Mouse (Mus musculus) adrenal gland, adult 2 months (tissue): ENCODE results near the gene Tmem95. TPM values are rescaled to one million over a fixed set of nuclear protein-coding genes. Genes with fewer than 3 reads are reported as not detected.

Experiments used
- DNase-seq: peaks from one replicate; pipeline ENCODE4 v3.0.0; 2021
- microRNA-seq, 2 experiments: library from miRNA; unstranded; fragments of <30 nt; microRNA quantifications; one replicate each; pipeline ENCODE4 v1.2.0; 2021
- polyA plus RNA-seq: library from polyadenylated mRNA; depleted of rRNA; stranded (reverse); fragments of >200 nt; gene quantifications from 2 replicates; pipeline ENCODE4 v1.2.3, GENCODE M21; 2012; rRNA removed
- total RNA-seq, 2 experiments: library from RNA; stranded (reverse); gene quantifications; 2 replicates each; pipeline ENCODE4 v1.2.3; 2021

Tmem95 gene
- total and polyA plus RNA-seq, 3 experiments: not detected

GRCm38 (mm10) chr11:69846738-69847688 is 30.8 kb downstream of the Tmem95 start:
- peak; percentile 43 for DNase-seq

GRCm38 (mm10) chr11:69846198-69846680 is 31.6 kb downstream of the Tmem95 start, which contains the start of gene Plscr3:
Gene Plscr3 (plus strand): TSS chr11:69846376.
- DNase-seq: peak; percentile 95

GRCm38 (mm10) chr11:69838714-69839104 is 39.1 kb downstream of the Tmem95 start:
- no peak for DNase-seq

GRCm38 (mm10) chr11:69837952-69838713 is 39.7 kb downstream of the Tmem95 start, which contains the start of gene Tmem256:
Gene Tmem256 (plus strand): TSS chr11:69838514.
- DNase-seq: peak; percentile 97

GRCm38 (mm10) chr11:69837604-69837951 is 40.2 kb downstream of the Tmem95 start, which contains the start of gene Nlgn2:
Gene Nlgn2 (minus strand): TSS chr11:69837784.
- no peak for DNase-seq

GRCm38 (mm10) chr11:69836703-69837576 is 40.9 kb downstream of the Tmem95 start:
- DNase-seq: no peak

GRCm38 (mm10) chr11:69835966-69836335 is 41.9 kb downstream of the Tmem95 start:
- no peak for DNase-seq

- no peak for DNase-seq
These were observed 42.4 kb downstream of the Tmem95 start for GRCm38 (mm10) chr11:69835326-69835965.

GRCm38 (mm10) chr11:69834001-69834549 is 43.7 kb downstream of the Tmem95 start:
- peak; percentile 47 for DNase-seq

GRCm38 (mm10) chr11:69833554-69833953 is 44.3 kb downstream of the Tmem95 start:
- DNase-seq: no peak

- no peak for DNase-seq
These were observed 49.0 kb downstream of the Tmem95 start for GRCm38 (mm10) chr11:69828832-69829231.

Small RNAs within 50 kb of the gene (microRNA-seq; reads per million reads assigned to microRNA genes)
- gene Mir6924: 0 reads per million in 2 experiments

Other genes with a start within 250 kb of the Tmem95 start
Only the 30 nearest of the 40 such genes appear.
- 10 to 100 TPM; 71.4 to 77.9 TPM for gene Polr2a, start 119.4 kb downstream of the Tmem95 start, total RNA-seq
- 20.6 and 38.3 TPM in 2 replicates for gene Polr2a, start 119.4 kb downstream of the Tmem95 start, polyA plus RNA-seq
- not detected for gene Slc35g3, start 116.0 kb downstream of the Tmem95 start, total RNA-seq
- not detected in 2 replicates for gene Slc35g3, start 116.0 kb downstream of the Tmem95 start, polyA plus RNA-seq
- 10 to 100 TPM; 47.3 to 74.8 TPM for gene Zbtb4, start 112.1 kb downstream of the Tmem95 start, total RNA-seq
- 66.0 and 73.6 TPM in 2 replicates for gene Zbtb4, start 112.1 kb downstream of the Tmem95 start, polyA plus RNA-seq
- 1 to 10 TPM; 1.7 to 3.1 TPM for gene Chrnb1, start 82.1 kb downstream of the Tmem95 start, total RNA-seq
- gene Chrnb1, start 82.1 kb downstream of the Tmem95 start, polyA plus RNA-seq: 2.7 and 3.0 TPM in 2 replicates
- 10 to 100 TPM in 1 of 2 experiments, 1 to 10 TPM in 1; 4.6 to 12.8 TPM for gene Fgf11, start 76.2 kb downstream of the Tmem95 start, total RNA-seq
- 6.0 and 13.4 TPM in 2 replicates for gene Fgf11, start 76.2 kb downstream of the Tmem95 start, polyA plus RNA-seq
- 1 to 10 TPM in 1 of 2 experiments, under 1 TPM in 1; 0.23 to 1.1 TPM for gene Tmem102, start 72.4 kb downstream of the Tmem95 start, total RNA-seq
- 0.81 and 0.94 TPM in 2 replicates for gene Tmem102, start 72.4 kb downstream of the Tmem95 start, polyA plus RNA-seq
- gene Gm39566, start 62.7 kb downstream of the Tmem95 start, total RNA-seq: not detected
- not detected in 2 replicates for gene Gm39566, start 62.7 kb downstream of the Tmem95 start, polyA plus RNA-seq
- gene Spem2, start 59.6 kb downstream of the Tmem95 start, total RNA-seq: not detected
- 0.09 TPM in 1 of 2 replicates, not detected in the other for gene Spem2, start 59.6 kb downstream of the Tmem95 start, polyA plus RNA-seq
- gene Spem1, start 55.8 kb downstream of the Tmem95 start, total RNA-seq: not detected
- gene Spem1, start 55.8 kb downstream of the Tmem95 start, polyA plus RNA-seq: not detected in 2 replicates
- gene Nlgn2, start 40.2 kb downstream of the Tmem95 start, total RNA-seq: 10 to 100 TPM; 14.6 to 21.8 TPM
- 55.0 and 58.6 TPM in 2 replicates for gene Nlgn2, start 40.2 kb downstream of the Tmem95 start, polyA plus RNA-seq
- gene Tmem256, start 39.5 kb downstream of the Tmem95 start, total RNA-seq: 100 to 1,000 TPM; 139 to 173 TPM
- 116 and 160 TPM in 2 replicates for gene Tmem256, start 39.5 kb downstream of the Tmem95 start, polyA plus RNA-seq
- gene Plscr3, start 31.6 kb downstream of the Tmem95 start, total RNA-seq: 10 to 100 TPM; 50.8 to 53.5 TPM
- 224 and 230 TPM in 2 replicates for gene Plscr3, start 31.6 kb downstream of the Tmem95 start, polyA plus RNA-seq
- under 1 TPM in 1 of 2 experiments, not detected in 1; 0.38 TPM for gene Tnk1, start 19.3 kb downstream of the Tmem95 start, total RNA-seq
- 0.17 and 0.91 TPM in 2 replicates for gene Tnk1, start 19.3 kb downstream of the Tmem95 start, polyA plus RNA-seq
- gene Kctd11, start 3.4 kb upstream of the Tmem95 start, total RNA-seq: 1 to 10 TPM; 3.2 to 5.7 TPM
- gene Kctd11, start 3.4 kb upstream of the Tmem95 start, polyA plus RNA-seq: 4.1 and 4.9 TPM in 2 replicates
- gene Acap1, start 17.5 kb upstream of the Tmem95 start, total RNA-seq: under 1 TPM; 0.46 to 0.69 TPM
- 0.71 and 1.0 TPM in 2 replicates for gene Acap1, start 17.5 kb upstream of the Tmem95 start, polyA plus RNA-seq
- gene 2810408A11Rik, start 23.0 kb upstream of the Tmem95 start, total RNA-seq: under 1 TPM; 0.66 to 0.86 TPM
- 0.18 and 0.74 TPM in 2 replicates for gene 2810408A11Rik, start 23.0 kb upstream of the Tmem95 start, polyA plus RNA-seq
- gene Neurl4, start 23.1 kb upstream of the Tmem95 start, total RNA-seq: 10 to 100 TPM; 40.6 to 44.2 TPM
- 38.6 and 47.6 TPM in 2 replicates for gene Neurl4, start 23.1 kb upstream of the Tmem95 start, polyA plus RNA-seq
- gene Gps2, start 35.9 kb upstream of the Tmem95 start, total RNA-seq: 10 to 100 TPM; 44.7 to 61.8 TPM
- gene Gps2, start 35.9 kb upstream of the Tmem95 start, polyA plus RNA-seq: 130 and 148 TPM in 2 replicates
- 100 to 1,000 TPM; 572 to 622 TPM for gene Eif5a, start 43.9 kb upstream of the Tmem95 start, total RNA-seq
- 180 and 225 TPM in 2 replicates for gene Eif5a, start 43.9 kb upstream of the Tmem95 start, polyA plus RNA-seq
- 10 to 100 TPM; 12.9 to 20.0 TPM for gene Ybx2, start 57.8 kb upstream of the Tmem95 start, total RNA-seq
- gene Ybx2, start 57.8 kb upstream of the Tmem95 start, polyA plus RNA-seq: 21.8 and 41.4 TPM in 2 replicates
- gene Slc2a4, start 70.2 kb upstream of the Tmem95 start, total RNA-seq: 100 to 1,000 TPM in 1 of 2 experiments, 10 to 100 TPM in 1; 84.2 to 119 TPM
- gene Slc2a4, start 70.2 kb upstream of the Tmem95 start, polyA plus RNA-seq: 138 and 142 TPM in 2 replicates
- under 1 TPM in 1 of 2 experiments, not detected in 1; 0.78 TPM for gene Cldn7, start 86.8 kb upstream of the Tmem95 start, total RNA-seq
- 0.11 and 0.32 TPM in 2 replicates for gene Cldn7, start 86.8 kb upstream of the Tmem95 start, polyA plus RNA-seq
- gene Ctdnep1, start 103.1 kb upstream of the Tmem95 start, total RNA-seq: 100 to 1,000 TPM; 130 to 136 TPM
- 106 and 117 TPM in 2 replicates for gene Ctdnep1, start 103.1 kb upstream of the Tmem95 start, polyA plus RNA-seq
- 10 to 100 TPM; 61.9 to 91.9 TPM for gene Elp5, start 104.5 kb upstream of the Tmem95 start, total RNA-seq
- gene Elp5, start 104.5 kb upstream of the Tmem95 start, polyA plus RNA-seq: 45.0 and 45.6 TPM in 2 replicates
- 100 to 1,000 TPM; 487 to 580 TPM for gene Gabarap, start 113.1 kb upstream of the Tmem95 start, total RNA-seq
- 226 and 315 TPM in 2 replicates for gene Gabarap, start 113.1 kb upstream of the Tmem95 start, polyA plus RNA-seq
- 10 to 100 TPM; 52.2 to 57.6 TPM for gene Phf23, start 117.8 kb upstream of the Tmem95 start, total RNA-seq
- gene Phf23, start 117.8 kb upstream of the Tmem95 start, polyA plus RNA-seq: 9.7 and 19.0 TPM in 2 replicates
- gene Dvl2, start 122.6 kb upstream of the Tmem95 start, total RNA-seq: 10 to 100 TPM; 11.2 to 12.2 TPM
- gene Dvl2, start 122.6 kb upstream of the Tmem95 start, polyA plus RNA-seq: 20.2 and 22.2 TPM in 2 replicates
- gene Acadvl, start 137.4 kb upstream of the Tmem95 start, total RNA-seq: 100 to 1,000 TPM; 426 to 754 TPM
- gene Acadvl, start 137.4 kb upstream of the Tmem95 start, polyA plus RNA-seq: 171 and 186 TPM in 2 replicates
- 10 to 100 TPM; 22.9 to 32.4 TPM for gene Dlg4, start 138.9 kb upstream of the Tmem95 start, total RNA-seq
- 21.7 and 22.1 TPM in 2 replicates for gene Dlg4, start 138.9 kb upstream of the Tmem95 start, polyA plus RNA-seq
- gene Asgr1, start 176.1 kb upstream of the Tmem95 start, total RNA-seq: 1 to 10 TPM in 1 of 2 experiments, not detected in 1; 1.7 TPM
- 0.08 TPM in 1 of 2 replicates, not detected in the other for gene Asgr1, start 176.1 kb upstream of the Tmem95 start, polyA plus RNA-seq